Mouse (Mus musculus) macrophage (primary cell): ENCODE results near the gene Stoml3. TPM values are rescaled to one million over a fixed set of nuclear protein-coding genes. Genes with fewer than 3 reads are reported as not detected.

Experiments
- H3K27ac ChIP-seq: fragments of 350-480 bp; formaldehyde crosslinking; 2 replicates; pipeline ENCODE4 v1.9.0; 2021
- H3K36me3 ChIP-seq: fragments of 350-480 bp; formaldehyde crosslinking; 2 replicates; pipeline ENCODE4 v1.9.0; 2021; ENCODE audit errors: inconsistent target
- H3K4me3 ChIP-seq: fragments of 350-480 bp; formaldehyde crosslinking; 2 replicates; pipeline ENCODE4 v1.9.0; 2021; ENCODE audit errors: inconsistent target
- H3K79me2 ChIP-seq: fragments of 350-480 bp; formaldehyde crosslinking; 2 replicates; pipeline ENCODE4 v1.9.0; 2021; ENCODE audit errors: inconsistent target
- WGBS: methylation state at CpG from one replicate; pipeline ENCODE4 v1.1.7; 2026; ENCODE audit warnings: inconsistent platforms; ENCODE audit not compliant: missing documents; 5-methylcytosine and 5-hydroxymethylcytosine counted together
- polyA plus RNA-seq: library from polyadenylated mRNA; stranded (reverse); fragments of 250-400 nt; gene quantifications from 3 replicates; pipeline ENCODE4 v1.2.4, GENCODE M21; 2018; ENCODE audit warnings: inconsistent platforms
- total RNA-seq, 78 experiments: library from RNA; depleted of rRNA; stranded (reverse); fragments of 250-400 nt; gene quantifications; 1 replicate in 9 of 78; 2 replicates in 24 of 78; 3 replicates in 43 of 78; 4 replicates in 2 of 78; pipeline ENCODE4 v1.2.4; 2018; ENCODE audit warnings: inconsistent platforms in 56 of 78

Gene Stoml3
- total RNA-seq (2018; cell fraction: chromatin; rRNA removed) = not detected
- total RNA-seq (2018; cell fraction: cytosol; rRNA removed) = not detected
- not detected for total RNA-seq (2018; cell fraction: nucleus; rRNA removed)
- not detected in 3 replicates for polyA plus RNA-seq

DNA sequence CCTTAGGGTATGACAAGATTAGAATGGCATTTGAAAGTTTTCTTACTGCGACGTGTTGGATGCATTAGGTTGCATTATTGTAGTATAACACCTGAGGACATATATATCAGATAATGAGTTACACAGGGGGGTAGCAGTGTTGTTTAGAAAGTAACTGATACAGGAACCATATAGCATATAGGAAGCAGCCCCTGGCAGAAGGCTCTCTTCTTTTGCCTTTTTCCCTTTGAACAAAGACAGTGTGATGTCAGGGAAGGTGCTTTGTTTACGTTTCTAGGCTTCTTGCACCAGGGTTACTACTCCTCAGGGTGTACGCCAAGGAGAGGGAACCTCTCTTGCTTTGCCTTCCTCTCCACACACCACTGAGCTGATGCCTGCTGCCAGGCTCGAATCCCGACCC lies at the start of gene Stoml3:
Gene Stoml3, plus strand, starts transcription at position 301 of the 400 bp plus-strand sequence.
- H3K79me2 ChIP-seq = no peaks in the 10 kb centered on the region
- WGBS = 93% methylated on average over 6 of the region's 6 CpGs
- no peak within 1 kb of the TSS for H3K4me3 ChIP-seq
- H3K27ac ChIP-seq = no peak within 1 kb of the TSS
- no peaks in the 10 kb centered on the region for H3K36me3 ChIP-seq

DNA sequence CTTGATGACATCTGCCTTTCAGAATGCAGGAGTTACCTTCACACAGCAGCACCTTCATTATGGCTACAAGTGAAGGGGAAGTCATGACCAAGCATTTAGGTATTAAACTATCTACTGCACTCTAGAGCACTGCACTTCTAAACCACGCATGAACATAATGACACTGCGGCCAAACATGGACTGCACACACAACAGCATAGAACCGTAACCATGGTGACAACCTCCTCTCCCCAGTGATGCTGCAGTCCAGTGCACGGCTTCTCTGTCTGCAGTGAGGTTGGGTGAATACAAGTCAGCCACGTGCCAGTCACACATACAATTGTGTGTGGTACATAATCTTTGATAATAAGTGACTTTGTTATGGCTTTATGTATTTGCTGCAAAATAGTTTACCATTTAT lies 42.9 kb upstream of the Stoml3 start:
- Histone ChIP-seq H3K36me3 (peaks cover 33% of the 10 kb centered on the region), H3K79me2 (peaks cover 8% of the 10 kb centered on the region; the same call in 1 of the 2 replicates), H3K27ac (no peak overlapping the region), H3K4me3 (no peak overlapping the region)
- WGBS = 95% methylated on average over 5 of the region's 5 CpGs

DNA sequence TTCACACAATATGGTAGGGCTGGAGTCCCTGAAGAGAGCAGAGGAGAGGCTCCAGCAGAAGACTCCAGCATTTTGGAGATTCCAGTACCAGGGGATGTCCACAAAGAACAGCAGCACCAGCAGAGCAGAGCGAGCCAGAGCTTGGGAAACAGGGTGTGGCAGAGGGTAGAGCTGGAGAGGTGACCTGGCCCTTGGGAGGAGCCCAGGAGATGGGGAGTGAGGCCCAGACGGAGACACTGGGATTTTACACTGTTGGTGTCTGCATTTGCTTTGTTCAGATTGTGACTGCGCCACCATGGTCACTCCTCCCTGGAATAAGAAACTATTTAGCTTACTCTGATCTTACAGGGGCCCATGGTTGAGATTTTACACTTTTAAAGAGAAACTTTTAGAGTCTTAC lies 41.7 kb upstream of the Stoml3 start:
- peaks cover 21% of the 10 kb centered on the region; the same call in 1 of the 2 replicates for H3K79me2 ChIP-seq
- H3K36me3 ChIP-seq = peaks cover 45% of the 10 kb centered on the region
- no peak overlapping the region for H3K4me3 ChIP-seq
- WGBS = 81% methylated on average over 3 of the region's 3 CpGs
- no peak overlapping the region for H3K27ac ChIP-seq

DNA sequence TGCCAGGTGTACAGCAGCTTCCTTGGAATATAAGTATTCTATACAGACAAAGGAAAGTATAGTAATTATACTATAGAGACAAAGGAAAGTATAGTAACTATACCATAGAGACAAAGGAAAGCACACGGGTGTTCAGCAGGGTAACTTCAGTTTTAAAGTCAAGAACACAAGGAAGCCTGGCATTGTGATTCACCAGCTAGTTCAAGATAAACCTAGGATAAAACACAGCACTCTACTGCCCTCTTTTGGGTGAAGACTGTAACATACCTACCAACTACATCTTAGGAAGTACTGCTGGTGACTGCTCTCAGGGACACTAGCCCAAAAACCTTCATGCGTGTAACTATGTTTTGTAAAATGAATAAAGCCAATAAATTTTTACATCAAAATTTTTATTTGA lies 40.2 kb upstream of the Stoml3 start:
- Histone ChIP-seq H3K36me3 (peaks cover 60% of the 10 kb centered on the region), H3K27ac (no peak overlapping the region), H3K4me3 (no peak overlapping the region), H3K79me2 (peaks cover 35% of the 10 kb centered on the region; the same call in 1 of the 2 replicates)
- WGBS = 19% methylated on average over 2 of the region's 2 CpGs

DNA sequence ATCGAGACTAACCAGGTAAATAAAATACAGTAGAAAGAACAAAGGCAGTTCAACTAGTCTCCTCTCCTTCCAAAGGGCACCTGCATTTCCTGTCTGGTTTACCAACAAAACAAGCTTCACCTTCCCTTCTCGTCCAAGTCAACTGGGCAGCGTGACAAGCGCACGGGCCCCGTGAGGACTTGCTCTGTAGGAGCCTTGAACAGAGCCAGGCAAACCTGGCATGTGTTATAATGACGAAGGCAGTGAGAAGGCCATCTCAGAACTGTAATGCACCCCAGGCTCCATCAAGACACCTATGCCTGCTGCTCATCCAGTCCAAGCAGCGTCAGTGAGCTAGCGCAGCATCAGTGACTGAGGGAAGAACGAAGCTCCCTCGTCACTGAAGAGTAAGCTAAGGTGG lies 37.8 kb upstream of the Stoml3 start:
- WGBS = 93% methylated on average over 11 of the region's 11 CpGs
- no peak overlapping the region for H3K4me3 ChIP-seq
- H3K36me3 ChIP-seq = peaks cover 83% of the 10 kb centered on the region
- peaks cover 60% of the 10 kb centered on the region; the same call in 1 of the 2 replicates for H3K79me2 ChIP-seq
- no peak overlapping the region for H3K27ac ChIP-seq

DNA sequence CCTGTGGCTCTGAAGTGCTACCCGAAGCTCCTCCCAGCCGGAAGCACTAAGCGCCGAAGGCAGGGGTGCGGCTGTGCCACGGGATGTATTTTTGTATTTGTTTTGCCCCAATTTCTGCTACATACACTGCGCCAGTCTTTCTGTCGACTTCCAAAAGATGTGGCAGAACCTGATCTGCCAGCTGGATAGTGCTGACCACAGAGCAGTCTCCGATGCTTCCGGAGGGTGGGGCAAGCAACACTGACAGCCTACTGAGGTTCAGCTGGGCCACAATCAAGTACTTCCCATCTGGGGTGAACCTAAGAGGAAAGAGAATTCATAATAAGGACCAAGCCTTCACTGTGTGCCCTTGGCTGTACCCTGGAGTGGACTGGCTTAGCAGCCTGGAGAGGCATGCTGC lies 36.1 kb upstream of the Stoml3 start:
- Histone ChIP-seq H3K36me3 (peaks cover 94% of the 10 kb centered on the region), H3K4me3 (no peak overlapping the region), H3K79me2 (peaks cover 77% of the 10 kb centered on the region), H3K27ac (no peak overlapping the region)
- WGBS = 94% methylated on average over 10 of the region's 10 CpGs

DNA sequence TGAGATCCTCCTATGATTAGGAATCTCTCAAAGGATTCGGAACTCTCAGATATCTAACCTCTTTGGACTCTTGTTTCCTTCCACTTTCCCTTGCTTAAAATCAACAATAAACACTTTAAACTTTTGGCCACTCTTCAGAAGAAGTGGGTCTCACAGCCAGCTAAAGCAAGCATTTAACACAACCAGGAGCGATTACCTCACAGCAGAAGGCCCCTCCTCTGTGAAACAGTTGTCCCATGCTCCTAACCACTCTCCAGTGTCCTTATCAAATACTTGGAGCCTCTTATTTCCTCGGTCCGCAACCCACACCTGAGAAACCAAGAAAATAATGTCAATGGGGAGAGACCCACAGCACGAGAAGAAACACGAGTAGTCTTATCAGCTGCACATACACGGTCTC lies 35.1 kb upstream of the Stoml3 start:
- Histone ChIP-seq H3K4me3 (no peak overlapping the region), H3K36me3 (peaks cover 95% of the 10 kb centered on the region), H3K27ac (no peak overlapping the region), H3K79me2 (peaks cover 87% of the 10 kb centered on the region)
- 96% methylated on average over 7 of the region's 7 CpGs for WGBS

DNA sequence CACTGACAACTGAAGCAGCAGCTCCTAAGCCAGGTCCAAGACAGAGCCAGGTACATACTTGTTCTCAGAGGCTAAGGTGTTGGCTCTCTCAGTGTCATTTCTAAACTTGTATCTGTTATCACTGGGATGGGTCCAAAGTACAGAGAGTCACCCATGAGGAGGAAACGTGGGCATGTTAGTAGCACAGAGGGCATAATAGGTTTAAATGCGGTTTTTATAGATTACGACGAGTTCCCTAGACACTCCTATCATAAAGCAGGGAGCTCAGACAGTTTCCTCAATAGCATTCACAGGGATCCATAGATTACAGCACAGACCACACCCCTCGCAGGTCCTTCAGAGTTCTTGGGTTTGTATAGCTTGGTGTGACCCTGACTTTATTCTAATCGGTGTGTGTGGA lies 34.4 kb upstream of the Stoml3 start:
- WGBS = 96% methylated on average over 6 of the region's 6 CpGs
- peaks cover 97% of the 10 kb centered on the region for H3K36me3 ChIP-seq
- no peak overlapping the region for H3K4me3 ChIP-seq
- H3K27ac ChIP-seq = no peak overlapping the region
- peaks cover 93% of the 10 kb centered on the region for H3K79me2 ChIP-seq

DNA sequence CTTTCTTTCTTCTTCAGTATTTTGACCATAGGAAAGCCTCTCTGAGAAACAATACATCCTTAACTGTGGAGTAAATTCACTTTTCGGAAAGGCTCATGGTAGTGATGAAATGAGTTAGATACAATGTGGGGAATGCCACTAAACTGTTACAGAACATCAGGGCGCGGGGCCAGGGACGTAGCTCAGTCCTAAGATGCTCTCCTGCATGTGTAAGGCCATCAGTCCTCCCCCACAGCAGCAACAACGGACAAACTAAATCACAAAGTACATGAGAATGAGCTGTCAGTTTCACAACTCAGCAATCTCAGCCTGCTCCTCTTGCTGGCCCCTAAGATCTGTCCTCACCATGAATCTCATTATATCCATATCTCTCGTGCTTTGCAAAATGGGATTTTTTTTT lies 33.9 kb upstream of the Stoml3 start:
- 91% methylated on average over 6 of the region's 6 CpGs for WGBS
- no peak overlapping the region for H3K27ac ChIP-seq
- peaks cover 95% of the 10 kb centered on the region for H3K36me3 ChIP-seq
- peaks cover 99% of the 10 kb centered on the region for H3K79me2 ChIP-seq
- H3K4me3 ChIP-seq = no peak overlapping the region

DNA sequence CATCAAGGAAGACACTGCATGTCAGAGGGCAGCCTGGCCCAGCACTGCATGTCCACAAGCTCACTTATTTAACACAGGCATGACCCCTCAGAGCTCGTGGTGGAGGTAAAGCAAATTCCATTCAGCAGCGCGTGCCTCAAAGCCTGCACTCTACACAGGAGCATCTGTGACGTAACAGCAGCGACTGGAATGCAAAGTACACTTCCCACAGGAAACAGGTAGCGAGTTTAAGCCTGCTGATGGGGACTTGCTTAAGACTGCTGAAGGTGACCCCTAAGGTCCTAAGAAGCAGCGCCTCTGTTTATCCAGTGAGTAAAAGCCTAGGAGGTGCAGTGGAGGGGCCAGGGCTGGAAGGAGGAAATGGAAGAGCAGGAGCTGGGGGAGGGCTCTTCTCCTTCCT lies 33.5 kb upstream of the Stoml3 start:
- peaks cover 99% of the 10 kb centered on the region for H3K79me2 ChIP-seq
- peaks cover 92% of the 10 kb centered on the region for H3K36me3 ChIP-seq
- WGBS = 93% methylated on average over 7 of the region's 7 CpGs
- no peak overlapping the region for H3K27ac ChIP-seq
- H3K4me3 ChIP-seq = no peak overlapping the region

DNA sequence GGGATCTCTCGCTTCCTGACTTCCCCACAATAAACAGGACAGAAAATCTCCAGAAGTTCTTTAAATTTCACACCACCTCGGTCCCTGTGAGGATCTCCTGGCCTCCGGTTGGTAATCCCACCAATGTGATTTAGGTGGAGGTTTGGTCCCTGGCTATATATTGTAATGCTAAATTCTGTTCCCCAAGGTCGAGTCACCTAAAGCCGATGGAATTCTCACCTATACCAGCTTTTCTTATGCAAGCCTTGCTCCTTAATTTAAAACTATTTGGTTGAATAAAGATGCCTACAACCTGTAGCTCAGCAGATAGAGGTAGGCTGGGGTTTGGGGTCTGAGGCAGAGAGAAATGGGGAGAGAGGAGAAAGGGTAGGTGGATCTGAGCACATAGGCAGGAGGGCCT lies 30.7 kb upstream of the Stoml3 start:
- WGBS = 91% methylated on average over 5 of the region's 5 CpGs
- Histone ChIP-seq H3K27ac (no peak overlapping the region), H3K4me3 (no peak overlapping the region), H3K79me2 (peaks cover 93% of the 10 kb centered on the region), H3K36me3 (peaks cover 65% of the 10 kb centered on the region)

DNA sequence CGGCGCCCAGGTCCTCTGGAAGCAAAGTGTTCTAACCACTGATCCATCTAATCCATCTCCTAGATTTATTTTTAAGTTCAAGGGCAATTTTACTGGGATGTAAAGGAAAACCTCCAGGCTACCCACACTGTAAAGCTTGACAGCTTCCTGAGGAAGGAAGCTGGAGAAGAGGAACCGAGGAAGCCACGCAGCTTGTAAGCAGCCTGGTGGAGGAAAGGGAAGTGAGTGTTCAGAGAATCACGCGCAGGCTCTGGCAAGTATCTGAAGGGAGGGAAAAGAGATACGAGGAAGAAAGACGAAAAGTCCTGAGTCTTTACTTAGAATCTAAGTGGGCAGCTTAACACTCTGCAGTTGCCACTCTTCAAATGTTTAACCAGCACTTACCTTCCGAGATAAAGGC lies 28.3 kb upstream of the Stoml3 start:
- Histone ChIP-seq H3K36me3 (peaks cover 41% of the 10 kb centered on the region), H3K4me3 (no peak overlapping the region)
- WGBS = 21% methylated on average over 9 of the region's 9 CpGs

DNA sequence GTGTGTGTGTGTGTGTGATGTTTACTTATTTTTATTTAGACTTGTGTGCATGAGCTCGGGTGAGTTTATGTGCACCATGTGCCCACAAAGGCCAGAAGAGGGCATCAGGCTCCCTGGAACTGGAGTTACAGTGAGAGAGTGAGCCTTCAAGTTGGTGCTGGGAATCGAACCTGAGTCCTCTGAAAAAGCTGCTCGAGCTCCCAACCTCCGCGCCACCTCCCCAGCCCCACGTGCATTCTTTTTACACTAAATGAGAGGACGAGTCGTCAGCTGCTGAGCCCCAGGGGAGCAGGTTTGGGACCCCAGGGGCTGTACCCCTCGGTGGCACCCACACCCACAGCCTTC lies 25.8 kb upstream of the Stoml3 start:
- H3K36me3 ChIP-seq = peaks cover 17% of the 10 kb centered on the region
- H3K79me2 ChIP-seq = peaks cover 86% of the 10 kb centered on the region
- peak overlapping the region; percentile 93 for H3K4me3 ChIP-seq
- peak overlapping the region; percentile 94 for H3K27ac ChIP-seq
- WGBS = 6% methylated on average over 9 of the region's 9 CpGs

More for the DNA sequence above, 28.3 kb upstream of the Stoml3 start:
- Histone ChIP-seq H3K79me2 (peaks cover 86% of the 10 kb centered on the region), H3K27ac (peak overlapping the region; percentile 94)

DNA sequence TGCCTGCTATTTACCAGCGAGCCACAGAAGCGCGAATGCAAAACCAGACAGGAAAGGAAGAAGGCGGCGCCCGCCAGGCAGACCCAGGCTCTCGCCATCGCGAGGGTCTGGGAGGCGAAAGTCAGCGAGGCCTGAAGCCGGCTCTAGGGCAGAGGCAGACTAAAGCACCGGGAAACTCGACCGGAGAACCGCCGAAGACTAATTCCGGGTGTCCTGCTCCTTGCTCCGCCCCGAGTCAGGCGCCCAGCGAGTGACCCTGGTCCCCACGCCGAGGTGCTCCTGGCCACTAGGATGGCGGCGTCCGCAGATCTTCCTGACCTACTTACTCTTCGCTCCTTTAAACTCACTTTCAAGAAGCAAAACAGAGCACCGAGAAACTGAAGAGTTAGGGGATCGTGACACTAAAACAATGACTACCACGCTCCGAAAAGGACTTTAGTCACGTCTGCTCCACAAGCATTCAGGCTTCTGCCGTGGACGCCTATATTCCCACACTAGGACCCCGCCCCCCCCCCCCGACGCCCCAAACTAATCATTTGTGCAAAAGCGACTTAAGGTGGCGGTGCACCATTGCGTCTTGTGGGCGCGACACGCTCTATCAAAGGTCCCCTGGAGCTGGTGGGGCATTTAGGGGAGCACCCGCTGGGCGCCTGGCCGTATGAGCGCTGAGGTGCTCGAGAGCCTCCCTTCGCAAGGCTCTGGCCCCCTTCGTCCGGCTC lies 25.2 kb upstream of the Stoml3 start, which contains the start of the genes Nhlrc3 and Proser1:
Gene Nhlrc3, minus strand, starts transcription at position 287 of the 719 bp plus-strand sequence.
Gene Proser1, plus strand, starts transcription at position 621 of the 719 bp plus-strand sequence.
- Histone ChIP-seq H3K36me3 (peaks cover 12% of the 10 kb centered on the region), H3K4me3 (peak within 1 kb of the TSS; percentile 93), H3K27ac (peak within 1 kb of the TSS; percentile 94), H3K79me2 (peaks cover 86% of the 10 kb centered on the region)
- WGBS = 2% methylated on average over 41 of the region's 52 CpGs

DNA sequence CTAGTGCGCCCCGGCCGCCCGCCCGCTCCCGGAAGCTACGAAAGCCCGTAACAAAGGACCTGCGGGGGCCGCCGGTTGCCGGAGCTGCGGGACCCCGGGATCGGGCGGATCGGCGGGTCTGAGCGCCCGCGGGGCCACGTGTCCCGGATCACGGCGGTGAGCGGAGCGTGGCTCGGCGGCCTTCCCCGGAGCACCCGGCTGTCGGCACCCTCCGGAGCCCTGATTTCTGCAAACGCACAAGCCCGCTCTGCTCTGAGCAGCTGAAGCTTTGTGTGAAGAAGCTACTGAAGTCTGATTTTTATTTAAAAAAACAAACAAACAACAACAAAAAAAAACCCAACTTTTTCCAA lies 24.7 kb upstream of the Stoml3 start:
- Histone ChIP-seq H3K27ac (peak overlapping the region; percentile 94), H3K36me3 (peaks cover 7% of the 10 kb centered on the region), H3K4me3 (peak overlapping the region; percentile 93), H3K79me2 (peaks cover 86% of the 10 kb centered on the region)
- 0% methylated on average over 27 of the region's 35 CpGs for WGBS
